Mouse (Mus musculus): Measurements from ENCODE around the gene Rpl19.

Rpl19 gene

GRCm38 (mm10) chr11:97999748-98000147, 26.8 kb upstream of the Rpl19 start:
- DNase-seq: no peak

GRCm38 (mm10) chr11:98000378-98001140, 26.0 kb upstream of the Rpl19 start:
- no peak for DNase-seq

- DNase-seq: no peak
Measured at GRCm38 (mm10) chr11:98001351-98001824, 25.1 kb upstream of the Rpl19 start.

- DNase-seq: no peak
Measured at GRCm38 (mm10) chr11:98001986-98002385, 24.5 kb upstream of the Rpl19 start.

- peak; percentile 92 for DNase-seq
Measured at GRCm38 (mm10) chr11:98002627-98003026, 23.9 kb upstream of the Rpl19 start.

- DNase-seq: no peak
Measured at GRCm38 (mm10) chr11:98003171-98003671, 23.3 kb upstream of the Rpl19 start.

- no peak for DNase-seq
Measured at GRCm38 (mm10) chr11:98004161-98004560, 22.3 kb upstream of the Rpl19 start.

GRCm38 (mm10) chr11:98005076-98005475, 21.4 kb upstream of the Rpl19 start:
- no peak for DNase-seq

- peak; percentile 65 for DNase-seq
Measured at GRCm38 (mm10) chr11:98005686-98006085, 20.8 kb upstream of the Rpl19 start.

- no peak for DNase-seq
Measured at GRCm38 (mm10) chr11:98008087-98008486, 18.4 kb upstream of the Rpl19 start.

GRCm38 (mm10) chr11:98011716-98012115, 14.8 kb upstream of the Rpl19 start:
- DNase-seq: no peak

GRCm38 (mm10) chr11:98012831-98013230, 13.7 kb upstream of the Rpl19 start:
- no peak for DNase-seq

GRCm38 (mm10) chr11:98016177-98016576, 10.3 kb upstream of the Rpl19 start:
- no peak for DNase-seq

GRCm38 (mm10) chr11:98016824-98017223, 9.7 kb upstream of the Rpl19 start:
- no peak for DNase-seq

- no peak for DNase-seq
Measured at GRCm38 (mm10) chr11:98018222-98018621, 8.3 kb upstream of the Rpl19 start.

GRCm38 (mm10) chr11:98018858-98019641, 7.5 kb upstream of the Rpl19 start:
- DNase-seq: peak; percentile 59

- no peak for DNase-seq
Measured at GRCm38 (mm10) chr11:98019883-98020610, 6.5 kb upstream of the Rpl19 start.

- DNase-seq: no peak
Measured at GRCm38 (mm10) chr11:98020710-98021109, 5.8 kb upstream of the Rpl19 start.

- DNase-seq: no peak
Measured at GRCm38 (mm10) chr11:98021118-98021517, 5.4 kb upstream of the Rpl19 start.

GRCm38 (mm10) chr11:98021565-98022252, 4.8 kb upstream of the Rpl19 start:
- DNase-seq: peak; percentile 58

- no peak for DNase-seq
Measured at GRCm38 (mm10) chr11:98022253-98022554, 4.3 kb upstream of the Rpl19 start.

GRCm38 (mm10) chr11:98022555-98023371, 3.7 kb upstream of the Rpl19 start, which contains the start of gene Cacnb1:
Gene Cacnb1 (minus strand): TSS chr11:98023034.
- peak; percentile 76 for DNase-seq
